Mouse (Mus musculus): ENCODE measurements around the gene Defb18.
"Not testable (repeated sequence)": the region's sequence is repeated elsewhere in the genome, so short reads cannot be mapped to it uniquely, and the experiment has no call there.

Gene Defb18

DNA sequence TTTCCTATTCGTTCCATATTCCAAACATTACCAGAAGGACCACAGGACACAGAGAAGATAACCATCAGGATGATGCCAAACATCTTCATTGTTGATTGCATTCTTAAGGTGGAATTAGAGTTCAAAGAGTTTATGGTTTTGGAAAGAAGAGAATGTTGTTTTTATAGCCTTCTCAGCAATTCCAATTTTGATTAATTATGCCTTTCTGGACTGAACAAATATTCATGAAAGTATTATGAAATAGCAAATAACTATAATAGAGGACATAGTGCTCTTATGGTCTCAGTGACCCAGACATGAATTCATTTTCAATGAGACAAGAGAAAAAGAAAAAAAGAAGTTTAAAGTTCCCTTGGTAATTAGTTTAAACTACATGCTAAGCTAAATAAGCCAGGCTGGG lies at the start of gene Defb18:
Gene Defb18 (minus strand): TSS at position 101 of the 400 bp plus-strand sequence.
- no peak for DNase-seq (ENCODE audit: low read depth, low spot score)

- DNase-seq (ENCODE audit: low read depth, low spot score), result no peak
Observed at GRCm38 (mm10) chr1:18271095-18271494, 33.9 kb upstream of the Defb18 start.

GRCm38 (mm10) chr1:18268845-18269244 lies 31.6 kb upstream of the Defb18 start:
- no peak for DNase-seq (ENCODE audit: low read depth, low spot score)

- DNase-seq (ENCODE audit: low read depth, low spot score), result no peak
Observed at GRCm38 (mm10) chr1:18265038-18265437, 27.8 kb upstream of the Defb18 start, which contains the start of gene Defb41. TSS of gene Defb41 (minus strand) at chr1:18265138.

DNA sequence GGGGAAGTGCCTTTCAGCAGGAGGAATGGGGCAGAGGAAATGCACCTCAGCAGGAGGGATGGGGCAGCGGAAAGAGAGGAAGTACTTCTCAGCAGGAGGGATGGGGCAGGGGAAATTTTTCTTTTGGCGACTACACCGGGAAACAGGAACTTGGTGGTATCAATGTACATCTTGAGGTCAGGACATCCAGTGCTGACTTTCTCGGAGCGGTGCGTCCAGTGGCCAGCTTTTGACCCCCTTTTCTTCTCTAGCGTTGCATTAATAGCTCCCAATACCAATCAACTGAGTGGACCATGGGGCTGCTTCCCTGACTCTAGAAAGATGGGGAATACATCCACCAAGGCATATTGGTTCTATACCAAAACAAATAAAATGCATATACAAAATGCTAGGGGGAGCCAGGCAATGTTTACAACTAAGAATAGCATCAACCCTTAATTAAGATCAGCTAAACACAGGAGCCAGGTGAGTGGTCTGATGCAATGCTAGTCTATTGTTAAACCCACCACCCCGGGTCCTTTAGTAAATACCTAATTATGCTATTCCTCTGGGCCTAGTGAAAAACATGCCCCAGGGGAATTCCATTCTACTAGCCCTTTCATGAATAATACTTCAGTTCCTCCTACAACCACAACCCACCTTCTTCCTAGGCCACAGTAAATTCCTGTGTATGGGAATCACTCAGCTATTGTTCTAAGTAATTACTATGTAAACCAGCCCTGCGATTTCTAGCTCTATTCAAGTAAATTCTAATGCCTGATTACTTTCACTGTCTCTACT lies 8.7 kb upstream of the Defb18 start:
- DNase-seq (ENCODE audit: low read depth, low spot score), result not testable (repeated sequence)

- DNase-seq (ENCODE audit: low read depth, low spot score), result peak; percentile 36
Observed at GRCm38 (mm10) chr1:18223385-18223945, 13.8 kb downstream of the Defb18 start.

GRCm38 (mm10) chr1:18191719-18192118 lies 45.5 kb downstream of the Defb18 start:
- peak; percentile 3 for DNase-seq (ENCODE audit: low read depth, low spot score)

- DNase-seq (ENCODE audit: low read depth, low spot score), result peak; percentile 4
Observed at GRCm38 (mm10) chr1:18190714-18191712, 46.2 kb downstream of the Defb18 start.
